Mouse (Mus musculus) myocyte (in vitro differentiated cells): ENCODE measurements around the gene Sema4d. TPM values are rescaled to one million over a fixed set of nuclear protein-coding genes. Genes with fewer than 3 reads are reported as not detected.

Experiments
- H3K27me3 ChIP-seq: one replicate; pipeline ENCODE4 v1.6.1; 2011; ENCODE audit not compliant: control insufficient read depth, insufficient read depth, insufficient read length
- H3K36me3 ChIP-seq: one replicate; pipeline ENCODE4 v1.6.1; 2011; ENCODE audit not compliant: control insufficient read depth, insufficient read depth
- H3K4me2 ChIP-seq: one replicate; pipeline ENCODE4 v1.6.1; 2011; ENCODE audit warnings: low read depth, control low read depth
- H3K4me3 ChIP-seq: one replicate; pipeline ENCODE4 v1.5.1; 2011; ENCODE audit warnings: mild to moderate bottlenecking, control low read depth, moderate library complexity
- H3K79me2 ChIP-seq: one replicate; pipeline ENCODE4 v1.6.1; 2011; ENCODE audit not compliant: control insufficient read depth, insufficient read depth
- H3ac ChIP-seq: one replicate; pipeline ENCODE4 v1.6.1; 2011; ENCODE audit not compliant: control insufficient read depth, insufficient read length
- CEBPB ChIP-seq: IDR thresholded peaks from 2 replicates; pipeline ENCODE4 v1.6.1; 2011; ENCODE audit warnings: mild to moderate bottlenecking, moderate library complexity; ENCODE audit not compliant: poor library complexity, insufficient read depth, severe bottlenecking
- E2F4 ChIP-seq: IDR thresholded peaks from one replicate; pipeline ENCODE4 v1.6.1; 2011; ENCODE audit warnings: mild to moderate bottlenecking, control low read depth, moderate library complexity; ENCODE audit not compliant: insufficient read depth
- MAX ChIP-seq: IDR thresholded peaks from one replicate; pipeline ENCODE4 v1.6.1; 2011; ENCODE audit warnings: low read depth, mild to moderate bottlenecking, control low read depth
- MYOD1 ChIP-seq, 3 experiments: IDR thresholded peaks; one replicate each; pipeline ENCODE4 v1.6.1; 2011; ENCODE audit warnings: control low read depth in 2 of 3, low read depth in 2 of 3, mild to moderate bottlenecking in 2 of 3, moderate library complexity in 1 of 3; ENCODE audit not compliant: insufficient read length in 2 of 3, control insufficient read depth in 1 of 3
- MYOG ChIP-seq, 3 experiments: IDR thresholded peaks; one replicate each; pipeline ENCODE4 v1.6.1; 2011; ENCODE audit warnings: control low read depth in 2 of 3, low read depth in 2 of 3, mild to moderate bottlenecking in 2 of 3; ENCODE audit not compliant: insufficient read length in 2 of 3, control insufficient read depth in 1 of 3, insufficient read depth in 1 of 3
- POLR2A ChIP-seq: IDR thresholded peaks from one replicate; pipeline ENCODE4 v1.6.1; 2011; ENCODE audit warnings: low read depth, mild to moderate bottlenecking, control low read depth, moderate library complexity; ENCODE audit not compliant: insufficient read length
- POLR2AphosphoS2 ChIP-seq: IDR thresholded peaks from one replicate; pipeline ENCODE4 v1.6.1; 2011; ENCODE audit warnings: low read depth, control low read depth; ENCODE audit not compliant: insufficient read length
- REST ChIP-seq: IDR thresholded peaks from one replicate; pipeline ENCODE4 v1.6.1; 2011; ENCODE audit warnings: mild to moderate bottlenecking, control low read depth, moderate library complexity; ENCODE audit not compliant: insufficient read depth, insufficient read length
- SRF ChIP-seq: IDR thresholded peaks from one replicate; pipeline ENCODE4 v1.6.1; 2011; ENCODE audit warnings: low read depth; ENCODE audit not compliant: control insufficient read depth, insufficient read length
- TCF12 ChIP-seq: IDR thresholded peaks from one replicate; pipeline ENCODE4 v1.6.1; 2011; ENCODE audit warnings: mild to moderate bottlenecking, control low read depth; ENCODE audit not compliant: poor library complexity, insufficient read depth, severe bottlenecking
- TCF3 ChIP-seq: IDR thresholded peaks from one replicate; pipeline ENCODE4 v1.6.1; 2011; ENCODE audit warnings: low read depth, control low read depth; ENCODE audit not compliant: insufficient read length
- USF1 ChIP-seq: IDR thresholded peaks from one replicate; pipeline ENCODE4 v1.6.1; 2011; ENCODE audit warnings: low read depth, mild to moderate bottlenecking, control low read depth, moderate library complexity
- polyA plus RNA-seq: library from polyadenylated mRNA; unstranded; fragments of >200 nt; fragmentation: generic; extraction: Trizol; gene quantifications from one replicate; pipeline ENCODE4 v1.2.1, GENCODE M21; 2012; ENCODE audit warnings: missing spikeins

Sema4d gene
- polyA plus RNA-seq, 1 experiment: 15.3 TPM

DNA sequence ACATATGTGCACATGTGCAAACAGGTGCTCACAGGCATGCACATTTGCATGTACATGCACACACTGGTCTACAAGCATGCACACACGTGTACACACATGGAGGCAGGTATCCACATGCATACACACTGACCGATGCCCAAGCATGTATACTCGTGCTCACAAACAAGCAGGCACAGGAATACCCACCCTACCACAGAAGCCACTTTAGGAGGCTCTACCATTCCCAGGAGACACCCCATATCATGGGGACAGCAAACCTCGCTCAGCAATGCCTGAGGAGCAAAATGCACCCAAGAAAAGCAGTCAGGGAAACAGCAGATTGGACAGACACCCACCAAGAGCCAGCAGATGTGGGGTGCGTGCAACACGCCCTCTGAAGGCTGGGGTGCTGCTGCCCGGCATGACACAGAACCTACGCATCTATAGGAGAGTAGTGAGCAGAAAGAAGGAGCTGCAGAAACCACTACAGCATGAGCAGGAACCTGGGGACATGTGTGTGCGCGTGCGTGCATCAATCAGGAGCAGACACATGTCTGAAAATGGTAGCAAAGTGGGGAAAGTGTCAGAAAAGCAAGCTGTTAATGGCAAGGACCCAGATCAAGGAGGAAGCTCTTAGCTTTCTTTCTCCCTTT, 15.1 kb downstream of the Sema4d start:
- no peaks in the 10 kb centered on the region for H3K36me3 ChIP-seq
- no peak overlapping the region for H3K4me2 ChIP-seq
- peaks cover 7% of the 10 kb centered on the region for H3K27me3 ChIP-seq
- H3K4me3 ChIP-seq: no peak overlapping the region
- TF ChIP-seq CEBPB: no peak
- no peak for TF ChIP-seq E2F4
- no peak for TF ChIP-seq MYOD1 (IDR thresholded peaks at IDR 0.05; ENCODE audit: control insufficient read depth in 1 of 3, insufficient read length in 2 of 3, low read depth in 2 of 3)
- TF ChIP-seq REST: no peak
- TF ChIP-seq POLR2AphosphoS2: no peak
- no peak for TF ChIP-seq POLR2A
- no peak for TF ChIP-seq MYOG (IDR thresholded peaks at IDR 0.05; ENCODE audit: control insufficient read depth in 1 of 3, insufficient read depth in 1 of 3, insufficient read length in 2 of 3, low read depth in 2 of 3)
- TF ChIP-seq USF1: no peak
- TF ChIP-seq TCF12: no peak
- no peak for TF ChIP-seq SRF
- no peak for TF ChIP-seq MAX
- no peak for TF ChIP-seq TCF3
- H3ac ChIP-seq: no peak overlapping the region
- H3K79me2 ChIP-seq: no peaks in the 10 kb centered on the region

DNA sequence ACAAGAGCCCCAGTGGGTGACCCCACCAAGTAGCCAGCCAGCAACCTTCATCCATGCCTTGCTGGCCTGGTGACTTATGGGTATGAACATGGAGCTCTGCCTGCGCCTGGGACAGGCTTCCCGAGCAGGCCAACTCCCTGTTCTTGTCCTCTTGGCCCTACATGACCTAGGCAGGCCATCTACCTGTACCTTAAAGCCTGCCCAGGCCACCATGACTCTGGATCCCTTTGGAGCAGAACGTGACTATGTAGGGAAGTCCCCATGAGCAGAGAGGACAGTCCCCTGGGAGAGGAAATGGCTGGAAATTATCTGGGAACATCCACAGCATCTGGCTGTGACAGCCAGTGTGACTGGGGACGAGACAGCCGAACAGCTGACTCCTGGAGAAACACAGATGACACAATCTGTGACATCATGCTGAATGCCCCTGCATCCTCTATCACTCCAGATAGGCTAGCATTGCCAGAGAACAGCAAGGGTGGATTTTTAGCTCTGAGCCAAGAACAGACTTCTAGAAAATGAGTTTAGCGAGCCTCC, 15.7 kb downstream of the Sema4d start:
- H3K79me2 ChIP-seq: no peaks in the 10 kb centered on the region
- H3K4me3 ChIP-seq: no peak overlapping the region
- no peaks in the 10 kb centered on the region for H3K36me3 ChIP-seq
- no peak overlapping the region for H3K4me2 ChIP-seq
- no peak for TF ChIP-seq TCF12
- TF ChIP-seq MYOG (IDR thresholded peaks at IDR 0.05; ENCODE audit: control insufficient read depth in 1 of 3, insufficient read depth in 1 of 3, insufficient read length in 2 of 3, low read depth in 2 of 3): no peak
- TF ChIP-seq CEBPB: no peak
- no peak for TF ChIP-seq TCF3
- TF ChIP-seq MAX: no peak
- peaks cover 7% of the 10 kb centered on the region for H3K27me3 ChIP-seq
- no peak overlapping the region for H3ac ChIP-seq

- peaks cover 7% of the 10 kb centered on the region for H3K27me3 ChIP-seq
- H3ac ChIP-seq: no peak overlapping the region
- H3K4me2 ChIP-seq: no peak overlapping the region
- no peaks in the 10 kb centered on the region for H3K79me2 ChIP-seq
- H3K4me3 ChIP-seq: no peak overlapping the region
- no peaks in the 10 kb centered on the region for H3K36me3 ChIP-seq
- TF ChIP-seq E2F4: no peak
- TF ChIP-seq MYOD1 (IDR thresholded peaks at IDR 0.05; ENCODE audit: control insufficient read depth in 1 of 3, insufficient read length in 2 of 3, low read depth in 2 of 3): peak in 1 of 3 experiments; percentile 12
Observed at GRCm38 (mm10) chr13:51777048-51777737, 16.4 kb downstream of the Sema4d start.

DNA sequence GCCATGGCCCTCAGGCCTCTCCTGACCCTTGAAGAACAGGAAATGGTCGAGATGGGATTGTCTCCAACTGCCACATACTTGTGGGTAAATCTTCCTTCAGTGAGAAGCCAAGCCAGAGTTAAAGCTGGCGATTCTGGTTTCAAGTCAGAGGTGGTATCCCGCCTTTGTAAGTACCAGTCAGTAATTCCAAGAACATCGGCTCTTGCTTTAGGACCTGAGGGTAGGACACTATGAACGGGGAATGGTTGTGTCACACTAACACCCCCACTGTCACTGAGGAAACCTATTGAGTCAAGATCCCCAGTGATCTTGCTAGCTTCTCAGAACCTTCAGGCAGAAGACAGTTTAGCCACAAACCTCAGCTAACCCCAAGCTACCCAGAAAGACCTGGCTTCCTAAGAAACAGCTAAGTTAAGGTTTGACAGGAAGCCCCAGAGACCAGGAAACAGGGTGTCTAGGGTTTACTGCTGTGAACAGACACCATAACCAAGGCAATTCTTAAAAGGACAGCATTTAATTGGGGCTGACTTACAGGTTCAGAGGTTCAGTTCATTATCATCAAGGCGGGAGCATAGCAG, 17.3 kb downstream of the Sema4d start:
- no peak overlapping the region for H3K4me2 ChIP-seq
- H3K27me3 ChIP-seq: peaks cover 14% of the 10 kb centered on the region
- H3K4me3 ChIP-seq: no peak overlapping the region
- H3K79me2 ChIP-seq: no peaks in the 10 kb centered on the region
- TF ChIP-seq USF1: no peak
- TF ChIP-seq POLR2A: no peak
- TF ChIP-seq POLR2AphosphoS2: no peak
- TF ChIP-seq TCF3: no peak
- no peak for TF ChIP-seq MYOD1 (IDR thresholded peaks at IDR 0.05; ENCODE audit: control insufficient read depth in 1 of 3, insufficient read length in 2 of 3, low read depth in 2 of 3)
- no peak for TF ChIP-seq MYOG (IDR thresholded peaks at IDR 0.05; ENCODE audit: control insufficient read depth in 1 of 3, insufficient read depth in 1 of 3, insufficient read length in 2 of 3, low read depth in 2 of 3)
- H3K36me3 ChIP-seq: no peaks in the 10 kb centered on the region
- H3ac ChIP-seq: no peak overlapping the region

GRCm38 (mm10) chr13:51771802-51772206, 21.7 kb downstream of the Sema4d start:
- Histone ChIP-seq H3K36me3 (no peaks in the 10 kb centered on the region), H3K27me3 (peaks cover 14% of the 10 kb centered on the region), H3K4me3 (no peak overlapping the region), H3ac (no peak overlapping the region), H3K4me2 (no peak overlapping the region), H3K79me2 (no peaks in the 10 kb centered on the region)
- TF ChIP-seq MAX (no peak), SRF (no peak), E2F4 (no peak), MYOD1 (IDR thresholded peaks at IDR 0.05; ENCODE audit: control insufficient read depth in 1 of 3, insufficient read length in 2 of 3, low read depth in 2 of 3) (no peak)
